ENCODE assay signal across 22 mouse cellular contexts in genomic region chr3:122528477-122528876, GRCm38 (mm10).
A peak's percentile ranks its signal among the peaks of the same experiment; 100 is the strongest.
DNase-seq lines count a peak whose midpoint lies in the region; ATAC-seq and TF ChIP-seq lines count a peak whose summit lies in the region.
"Had no signal": no experiment of that assay in that cellular context is flagged by ENCODE, and none has a peak within 500 bp of the region (broad histone marks: within the 10 kb centered on the region; RNA-seq: fewer than 3 reads in every experiment).

No protein-coding gene starts in this region.

- H3K9me3 ChIP-seq in heart, embryonic 10.5 days: no peaks in the 10 kb centered on the region
- H3K9me3 ChIP-seq in liver, embryonic 15.5 days (replicated peaks): no peaks in the 10 kb centered on the region
- no peaks in the 10 kb centered on the region for H3K9me3 ChIP-seq in liver, embryonic 12.5 days (replicated peaks)
- no peaks in the 10 kb centered on the region for H3K9me3 ChIP-seq in liver, postnatal 0 days (ENCODE audit: low read length)
- H3K9me3 ChIP-seq: embryonic facial prominence, embryonic 12.5 days; embryonic facial prominence, embryonic 15.5 days; forebrain, embryonic 12.5 days; forebrain, embryonic 15.5 days; hindbrain, embryonic 12.5 days; hindbrain, embryonic 15.5 days had no signal

- no peak overlapping the region for H3K4me2 ChIP-seq in liver, embryonic 15.5 days
- H3K4me2 ChIP-seq in liver, embryonic 12.5 days: no peak overlapping the region
- H3K4me2 ChIP-seq in liver, postnatal 0 days (ENCODE audit: low read depth, low read length): no peak overlapping the region
- H3K4me2 ChIP-seq: embryonic facial prominence, embryonic 12.5 days; embryonic facial prominence, embryonic 15.5 days; forebrain, embryonic 12.5 days; forebrain, embryonic 15.5 days; heart, embryonic 11.5 days; hindbrain, embryonic 12.5 days; hindbrain, embryonic 15.5 days had no signal

- H3K36me3 ChIP-seq in heart, embryonic 10.5 days: peaks cover 12% of the 10 kb centered on the region; the same call in 1 of the 2 replicates
- no peaks in the 10 kb centered on the region for H3K36me3 ChIP-seq in liver, embryonic 15.5 days (replicated peaks)
- no peaks in the 10 kb centered on the region for H3K36me3 ChIP-seq in liver, embryonic 12.5 days
- peaks cover 5% of the 10 kb centered on the region for H3K36me3 ChIP-seq in liver, postnatal 0 days (replicated peaks; ENCODE audit: insufficient read depth, low read length)
- H3K36me3 ChIP-seq: embryonic facial prominence, embryonic 12.5 days; forebrain, embryonic 15.5 days; hindbrain, embryonic 15.5 days had no signal

- DNase-seq in heart, embryonic 10.5 days (ENCODE audit: low spot score): peak; percentile 14
- no peak for DNase-seq in heart, adult 11 months
- peak; percentile 6 for DNase-seq in liver, postnatal 0 days
- no peak for DNase-seq in lung, adult 18-20 months
- no peak for DNase-seq in left cerebral cortex, adult 2 months (ENCODE audit: extremely low spot score in 1 of 2, low spot score in 2 of 2)
- DNase-seq: adrenal gland, postnatal 14 days; cerebellum, adult 11 months; cerebellum, adult 2 months; cerebellum, adult 9-11 months; cerebellum, postnatal 25 days; gastrocnemius, postnatal 25 days; heart, adult 2 months had no signal

- no peaks in the 10 kb centered on the region for H3K27me3 ChIP-seq in heart, embryonic 10.5 days (ENCODE audit: insufficient read depth, poor library complexity, severe bottlenecking)
- no peaks in the 10 kb centered on the region for H3K27me3 ChIP-seq in liver, embryonic 15.5 days
- H3K27me3 ChIP-seq in liver, embryonic 12.5 days (replicated peaks): no peaks in the 10 kb centered on the region
- H3K27me3 ChIP-seq in liver, postnatal 0 days (ENCODE audit: insufficient read depth, low read length): no peaks in the 10 kb centered on the region
- H3K27me3 ChIP-seq: embryonic facial prominence, embryonic 12.5 days; embryonic facial prominence, embryonic 15.5 days; forebrain, embryonic 12.5 days; forebrain, embryonic 15.5 days; hindbrain, embryonic 12.5 days; hindbrain, embryonic 15.5 days; Patski had no signal

- WGBS in heart, embryonic 10.5 days: 82% methylated on average over 3 of the region's 3 CpGs
- WGBS in liver, embryonic 15.5 days (ENCODE audit: insufficient replicate concordance): 55% methylated on average over 3 of the region's 3 CpGs
- WGBS in liver, embryonic 12.5 days (ENCODE audit: insufficient replicate concordance): 64% methylated on average over 3 of the region's 3 CpGs
- WGBS in liver, postnatal 0 days (ENCODE audit: insufficient replicate concordance): 46% methylated on average over 3 of the region's 3 CpGs

- TF ChIP-seq EP300 in liver, postnatal 0 days (IDR thresholded peaks at IDR 0.05; ENCODE audit: low read depth): no peak

- H3K9ac ChIP-seq in liver, embryonic 15.5 days: no peak overlapping the region
- no peak overlapping the region for H3K9ac ChIP-seq in liver, embryonic 12.5 days
- H3K9ac ChIP-seq in liver, postnatal 0 days (replicated peaks): no peak overlapping the region
- H3K9ac ChIP-seq: embryonic facial prominence, embryonic 12.5 days; embryonic facial prominence, embryonic 15.5 days; forebrain, embryonic 12.5 days; forebrain, embryonic 15.5 days; hindbrain, embryonic 12.5 days; hindbrain, embryonic 15.5 days had no signal

- no peak for TF ChIP-seq CTCF in liver, postnatal 0 days (IDR thresholded peaks at IDR 0.05; ENCODE audit: low read depth)
- TF ChIP-seq CTCF in left cerebral cortex, adult 2 months (IDR thresholded peaks at IDR 0.05): no peak

- no peak overlapping the region for H3K4me3 ChIP-seq in heart, embryonic 10.5 days
- H3K4me3 ChIP-seq in liver, embryonic 15.5 days (replicated peaks): no peak overlapping the region
- H3K4me3 ChIP-seq in liver, embryonic 12.5 days: no peak overlapping the region
- H3K4me3 ChIP-seq in liver, postnatal 0 days (ENCODE audit: low read depth, low read length): no peak overlapping the region
- H3K4me3 ChIP-seq in left cerebral cortex, adult 2 months: no peak overlapping the region
- H3K4me3 ChIP-seq: embryonic facial prominence, embryonic 12.5 days; embryonic facial prominence, embryonic 15.5 days; forebrain, embryonic 12.5 days; forebrain, embryonic 15.5 days; heart, adult 2 months; hindbrain, embryonic 12.5 days; hindbrain, embryonic 15.5 days had no signal

- intact Hi-C loops in left cerebral cortex, adult 2 months (cut with DNase I): no loop called here

- H3K4me1 ChIP-seq in heart, embryonic 10.5 days: no peaks in the 10 kb centered on the region
- no peaks in the 10 kb centered on the region for H3K4me1 ChIP-seq in liver, embryonic 15.5 days (replicated peaks)
- H3K4me1 ChIP-seq in liver, embryonic 12.5 days: no peaks in the 10 kb centered on the region
- H3K4me1 ChIP-seq in liver, postnatal 0 days (ENCODE audit: insufficient read depth): no peaks in the 10 kb centered on the region; the same call in none of the 2 replicates
- H3K4me1 ChIP-seq: embryonic facial prominence, embryonic 12.5 days; embryonic facial prominence, embryonic 15.5 days; forebrain, embryonic 12.5 days; forebrain, embryonic 15.5 days; hindbrain, embryonic 12.5 days; hindbrain, embryonic 15.5 days had no signal

- peak; percentile 47; the same call in 1 of the 2 replicates for ATAC-seq in liver, embryonic 15.5 days (ENCODE audit: insufficient read depth)
- ATAC-seq in liver, embryonic 12.5 days: no peak
- peak; percentile 21; the same call in 1 of the 2 replicates for ATAC-seq in liver, postnatal 0 days
- ATAC-seq: forebrain, embryonic 15.5 days; Patski had no signal

- no peak overlapping the region for H3K27ac ChIP-seq in heart, embryonic 10.5 days
- H3K27ac ChIP-seq in liver, embryonic 15.5 days (replicated peaks): no peak overlapping the region
- H3K27ac ChIP-seq in liver, embryonic 12.5 days: no peak overlapping the region
- H3K27ac ChIP-seq in liver, postnatal 0 days (ENCODE audit: low read depth): 0 out of 2 replicates have a peak overlapping the region, but pooled peaks have one; percentile 8
- H3K27ac ChIP-seq in left cerebral cortex, adult 2 months: no peak overlapping the region
- H3K27ac ChIP-seq: embryonic facial prominence, embryonic 12.5 days; embryonic facial prominence, embryonic 15.5 days; forebrain, embryonic 12.5 days; forebrain, embryonic 15.5 days; heart, adult 2 months; hindbrain, embryonic 12.5 days; hindbrain, embryonic 15.5 days had no signal

Comparison
In these comparisons a context has a peak if more than half of its experiments do, and no peak if none do; other contexts are left out.
1. DNase-seq: peak in heart, embryonic 10.5 days (single experiment) and liver, postnatal 0 days (single experiment); none in heart, adult 11 months (single experiment), lung, adult 18-20 months (0 of 2) and left cerebral cortex, adult 2 months (0 of 2).